Mouse (Mus musculus) brain, embryonic 14.5 days (tissue): Measurements from ENCODE around the gene Zfp988.
"Not testable (repeated sequence)": the region's sequence is repeated elsewhere in the genome, so short reads cannot be mapped to it uniquely, and the experiment has no call there.

Source experiments
- CTCF ChIP-seq: fragments of 200-500 bp; IDR thresholded peaks from 2 replicates; pipeline ENCODE4 v1.5.1; 2012; ENCODE audit warnings: inconsistent platforms, mild to moderate bottlenecking, moderate library complexity, borderline replicate concordance; ENCODE audit not compliant: insufficient read depth, insufficient read length; ENCODE audit errors: extremely low read depth
- POLR2A ChIP-seq: fragments of 200-500 bp; IDR thresholded peaks from 2 replicates; pipeline ENCODE4 v1.6.1; 2012; ENCODE audit warnings: mild to moderate bottlenecking, inconsistent platforms, borderline replicate concordance; ENCODE audit not compliant: poor library complexity, insufficient read depth, insufficient read length, severe bottlenecking; ENCODE audit errors: extremely low read depth

- not testable (repeated sequence) for TF ChIP-seq CTCF, POLR2A
These were observed 50.6 kb downstream of the Zfp988 start for GRCm38 (mm10) chr4:147356042-147356441.
